8 mouse cellular contexts compared by ENCODE assay signal in genomic region chr17:84956931-84957486, GRCm38 (mm10). TPM values are rescaled to one million over a fixed set of nuclear protein-coding genes. Genes with fewer than 3 reads are reported as not detected.
DNase-seq lines count a peak whose midpoint lies in the region; ATAC-seq and TF ChIP-seq lines count a peak whose summit lies in the region.

No protein-coding gene starts in this region.

- H3K27ac ChIP-seq in embryonic fibroblast, embryonic 13.5 days (ENCODE audit: insufficient read depth, low read length), result peak overlapping the region; percentile 19
- H3K27ac ChIP-seq in heart, embryonic 11.5 days (ENCODE audit: low read depth, low read length), result peak overlapping the region; percentile 94
- peak overlapping the region; percentile 98 for H3K27ac ChIP-seq in liver, embryonic 14.5 days
- H3K27ac ChIP-seq in stomach, embryonic 15.5 days, result peak overlapping the region; percentile 97

- H3K36me3 ChIP-seq in heart, embryonic 11.5 days (ENCODE audit: control insufficient read depth, insufficient read depth, low read length), result no peaks in the 10 kb centered on the region
- H3K36me3 ChIP-seq in liver, embryonic 14.5 days (replicated peaks; ENCODE audit: control insufficient read depth, insufficient read depth, low read depth), result no peaks in the 10 kb centered on the region
- H3K36me3 ChIP-seq in stomach, embryonic 15.5 days, result no peaks in the 10 kb centered on the region

- H3K9me3 ChIP-seq in heart, embryonic 11.5 days (replicated peaks; ENCODE audit: control insufficient read depth, low read length), result no peaks in the 10 kb centered on the region
- H3K9me3 ChIP-seq in liver, embryonic 14.5 days (ENCODE audit: control insufficient read depth, low read length), result no peaks in the 10 kb centered on the region
- H3K9me3 ChIP-seq in stomach, embryonic 15.5 days, result no peaks in the 10 kb centered on the region

- H3K4me3 ChIP-seq in embryonic fibroblast, embryonic 13.5 days (ENCODE audit: insufficient read depth, low read length), result peak overlapping the region; percentile 38
- peak overlapping the region; percentile 53 for H3K4me3 ChIP-seq in heart, embryonic 11.5 days (ENCODE audit: low read depth, low read length)
- peak overlapping the region; percentile 70 to 87 for H3K4me3 ChIP-seq in liver, embryonic 14.5 days (ENCODE audit: insufficient read depth in 1 of 2, low read depth in 2 of 2, low read length in 2 of 2)
- peak overlapping the region; percentile 48 for H3K4me3 ChIP-seq in stomach, embryonic 15.5 days (replicated peaks)

- no peak for TF ChIP-seq CTCF in embryonic fibroblast, embryonic 13.5 days (IDR thresholded peaks at IDR 0.05; ENCODE audit: borderline replicate concordance, insufficient read depth, low read length)
- peak; percentile 45 for TF ChIP-seq CTCF in liver, embryonic 14.5 days (IDR thresholded peaks at IDR 0.05; ENCODE audit: low read depth)

- peak; percentile 66 for ATAC-seq in CD4-positive, CD25-positive, alpha-beta regulatory T cell, adult 4 months
- peak; percentile 89 for ATAC-seq in heart, embryonic 11.5 days (replicated peaks; ENCODE audit: insufficient number of reproducible peaks, low FRiP score, low TSS enrichment)
- peak; percentile 81 for ATAC-seq in liver, embryonic 14.5 days (ENCODE audit: insufficient read depth)
- ATAC-seq in stomach, embryonic 15.5 days (ENCODE audit: insufficient read depth, low FRiP score, low read depth), result peak; percentile 87

- peak overlapping the region; percentile 76 for H3K9ac ChIP-seq in heart, embryonic 11.5 days (ENCODE audit: low read depth, low read length)
- peak overlapping the region; percentile 87 for H3K9ac ChIP-seq in liver, embryonic 14.5 days (replicated peaks)
- peak overlapping the region; percentile 14; the same call in 1 of the 2 replicates for H3K9ac ChIP-seq in stomach, embryonic 15.5 days

- peak; percentile 99 for DNase-seq in brain, adult 2 months (ENCODE audit: low read depth, low spot score)
- DNase-seq in kidney, postnatal 10 days, result peak; percentile 91
- peak; percentile 93 to 96 (median 93) for DNase-seq in liver, embryonic 14.5 days (ENCODE audit: low read depth in 3 of 3, low spot score in 3 of 3)
- DNase-seq in neural tube, embryonic 10.5 days (ENCODE audit: extremely low spot score, low spot score), result peak; percentile 91

- no peaks in the 10 kb centered on the region for H3K27me3 ChIP-seq in heart, embryonic 11.5 days (ENCODE audit: control insufficient read depth, insufficient read depth, low read length)
- no peaks in the 10 kb centered on the region for H3K27me3 ChIP-seq in liver, embryonic 14.5 days (ENCODE audit: control insufficient read depth, insufficient read depth, low read length)
- H3K27me3 ChIP-seq in stomach, embryonic 15.5 days (replicated peaks), result no peaks in the 10 kb centered on the region

- TF ChIP-seq POLR2A in embryonic fibroblast, embryonic 13.5 days (IDR thresholded peaks at IDR 0.05; ENCODE audit: low read depth, low read length), result peak; percentile 69

- WGBS in heart, embryonic 11.5 days (ENCODE audit: insufficient replicate concordance), result under 1% methylated on average over 24 of the region's 24 CpGs
- 0% methylated on average over 24 of the region's 24 CpGs for WGBS in liver, embryonic 14.5 days (ENCODE audit: insufficient replicate concordance)
- WGBS in stomach, embryonic 15.5 days, result 0% methylated on average over 24 of the region's 24 CpGs

- TF ChIP-seq EP300 in liver, embryonic 14.5 days (IDR thresholded peaks at IDR 0.05; ENCODE audit: low read depth), result 0 out of 2 replicates have a peak, but pooled peaks have one; percentile 21

- H3K4me1 ChIP-seq in embryonic fibroblast, embryonic 13.5 days (ENCODE audit: control insufficient read depth, insufficient read depth, low read length), result peaks cover 2% of the 10 kb centered on the region; the same call in 1 of the 2 replicates
- H3K4me1 ChIP-seq in heart, embryonic 11.5 days (ENCODE audit: control insufficient read depth, insufficient read depth, low read length), result peaks cover 11% of the 10 kb centered on the region
- peaks cover 18 to 21% of the 10 kb centered on the region in 2 experiments for H3K4me1 ChIP-seq in liver, embryonic 14.5 days (replicated peaks; ENCODE audit: control insufficient read depth in 2 of 2, insufficient read depth in 2 of 2, low read length in 1 of 2)
- peaks cover 9% of the 10 kb centered on the region; the same call in 1 of the 2 replicates for H3K4me1 ChIP-seq in stomach, embryonic 15.5 days

- H3K4me2 ChIP-seq in heart, embryonic 11.5 days, result peak overlapping the region; percentile 80
- peak overlapping the region; percentile 98 for H3K4me2 ChIP-seq in liver, embryonic 14.5 days (ENCODE audit: low read depth)
- H3K4me2 ChIP-seq in stomach, embryonic 15.5 days, result peak overlapping the region; percentile 66

RNA-seq across cellular contexts. Expression of gene Ppm1b, which starts 0.5 kb away (rescaled TPM):
- polyA plus RNA-seq in CD4-positive, CD25-positive, alpha-beta regulatory T cell, adult 4 months (2017; shearing (Covaris generic)), result 10 to 100 TPM; 13.9 to 27.5 TPM
- polyA plus RNA-seq in embryonic fibroblast, embryonic 13.5 days (2011; ENCODE audit: insufficient read length, low read depth, missing spikeins), result 56.9 and 63.1 TPM in 2 replicates
- 58.9 and 67.1 TPM in 2 replicates for polyA plus RNA-seq in heart, embryonic 11.5 days (2014; fragmentation: Nextera tagmentation; extraction: Ambion mirVana)
- polyA plus RNA-seq in liver, embryonic 14.5 days (2012; rRNA removed), result 21.5 and 31.3 TPM in 2 replicates
- polyA plus RNA-seq in liver, embryonic 14.5 days (2014; fragmentation: Nextera tagmentation; extraction: Ambion mirVana), result 40.6 and 50.6 TPM in 2 replicates
- polyA plus RNA-seq in stomach, embryonic 15.5 days (2015; fragmentation: Nextera tagmentation; extraction: Ambion mirVana), result 78.9 and 80.0 TPM in 2 replicates

Comparison
In these comparisons a context has a peak if more than half of its experiments do, and no peak if none do; other contexts are left out.
1. Peak in every context shown above with its lines: DNase-seq, ATAC-seq, H3K4me3 ChIP-seq and H3K27ac ChIP-seq.
2. H3K27ac ChIP-seq: peak in every context shown above with its lines; median percentile 98 in liver, embryonic 14.5 days; 97 in stomach, embryonic 15.5 days; 94 in heart, embryonic 11.5 days; 19 in embryonic fibroblast, embryonic 13.5 days.
3. H3K9ac ChIP-seq: peak in every context shown above with its lines; median percentile 87 in liver, embryonic 14.5 days; 76 in heart, embryonic 11.5 days; 14 in stomach, embryonic 15.5 days.